Mouse (Mus musculus) stomach, embryonic 14.5 days (tissue): ENCODE measurements at regions not wholly inside any gene's neighbourhood (a gene's known extent, or its start where the extent isn't known, plus 50 kb on each side); places are given as distances from the start of the nearest gene placed in this dataset.
A peak's percentile ranks its signal among the peaks of the same experiment; 100 is the strongest.

ENCODE experiments used
- ATAC-seq: fragments of 200-750 bp; cut with Nextera tagmentation; 2 replicates; pipeline ENCODE4 v1.8.0; 2017; ENCODE audit warnings: low read depth, moderate TSS enrichment; ENCODE audit not compliant: insufficient number of reproducible peaks, insufficient read depth, low FRiP score
- H3K27ac ChIP-seq: fragments of 300-500 bp; sonication (generic); 2 replicates; pipeline ENCODE4 v1.5.1; 2014; ENCODE audit warnings: mild to moderate bottlenecking, low read length, moderate library complexity, mixed read lengths
- H3K27me3 ChIP-seq: fragments of 300-500 bp; sonication (generic); 2 replicates; pipeline ENCODE4 v1.6.1; 2014; ENCODE audit warnings: low read length, control low read depth, mixed read lengths; ENCODE audit not compliant: control insufficient read depth, insufficient read depth
- H3K36me3 ChIP-seq: fragments of 300-500 bp; sonication (generic); 2 replicates; pipeline ENCODE4 v1.6.1; 2014; ENCODE audit warnings: mild to moderate bottlenecking, control low read depth, low read length, moderate library complexity, mixed read lengths; ENCODE audit not compliant: control insufficient read depth, insufficient read depth
- H3K4me1 ChIP-seq: fragments of 300-500 bp; sonication (generic); 2 replicates; pipeline ENCODE4 v1.6.1; 2014; ENCODE audit warnings: low read length, control low read depth, mixed read lengths; ENCODE audit not compliant: control insufficient read depth, insufficient read depth
- H3K4me2 ChIP-seq: fragments of 300-500 bp; sonication (generic); replicated peaks from 2 replicates; pipeline ENCODE4 v1.6.1; 2014; ENCODE audit warnings: low read depth, low read length, control low read depth
- H3K4me3 ChIP-seq: fragments of 300-500 bp; sonication (generic); 2 replicates; pipeline ENCODE4 v1.5.1; 2014; ENCODE audit warnings: low read depth, low read length, control low read depth
- H3K9ac ChIP-seq: fragments of 300-500 bp; sonication (generic); replicated peaks from 2 replicates; pipeline ENCODE4 v1.6.1; 2014; ENCODE audit warnings: low read depth, mild to moderate bottlenecking, control low read depth, low read length, moderate library complexity, mixed read lengths
- H3K9me3 ChIP-seq: fragments of 300-500 bp; sonication (generic); 2 replicates; pipeline ENCODE4 v1.6.1; 2016; ENCODE audit warnings: low read depth, low read length, control low read depth; ENCODE audit not compliant: control insufficient read depth
- WGBS: fragments of 180-500 bp; shearing (Covaris S2); extraction: QIAGEN DNeasy Blood & Tissue Kit; methylation state at CpG from one replicate; pipeline ENCODE4 v1.1.7; 2014; 5-methylcytosine and 5-hydroxymethylcytosine counted together

- Histone ChIP-seq H3K27ac (no peak overlapping the region), H3K9ac (no peak overlapping the region), H3K27me3 (no peaks in the 10 kb centered on the region), H3K4me2 (no peak overlapping the region), H3K4me3 (no peak overlapping the region), H3K36me3 (no peaks in the 10 kb centered on the region), H3K9me3 (no peaks in the 10 kb centered on the region), H3K4me1 (no peaks in the 10 kb centered on the region)
- ATAC-seq: no peak
- 71% methylated on average over 1 of the region's 1 CpGs for WGBS
These were observed 110.5 kb upstream of the Adcy1 start for GRCm38 (mm10) chr11:6952787-6953186.

GRCm38 (mm10) chr11:6951361-6951760 lies 111.9 kb upstream of the Adcy1 start:
- Histone ChIP-seq H3K36me3 (no peaks in the 10 kb centered on the region), H3K9me3 (no peaks in the 10 kb centered on the region), H3K9ac (no peak overlapping the region), H3K4me2 (no peak overlapping the region), H3K4me1 (no peaks in the 10 kb centered on the region), H3K4me3 (no peak overlapping the region), H3K27me3 (no peaks in the 10 kb centered on the region), H3K27ac (no peak overlapping the region)
- no peak for ATAC-seq

- no peak for ATAC-seq
- H3K9me3 ChIP-seq: no peaks in the 10 kb centered on the region
- 63% methylated on average over 2 of the region's 2 CpGs for WGBS
- no peaks in the 10 kb centered on the region for H3K36me3 ChIP-seq
- H3K27ac ChIP-seq: no peak overlapping the region
- no peaks in the 10 kb centered on the region for H3K27me3 ChIP-seq
- H3K4me2 ChIP-seq: no peak overlapping the region
- no peak overlapping the region for H3K4me3 ChIP-seq
- no peak overlapping the region for H3K9ac ChIP-seq
- H3K4me1 ChIP-seq: no peaks in the 10 kb centered on the region
These were observed 111.6 kb upstream of the Gm11983 start for GRCm38 (mm10) chr11:6949051-6949450.

DNA sequence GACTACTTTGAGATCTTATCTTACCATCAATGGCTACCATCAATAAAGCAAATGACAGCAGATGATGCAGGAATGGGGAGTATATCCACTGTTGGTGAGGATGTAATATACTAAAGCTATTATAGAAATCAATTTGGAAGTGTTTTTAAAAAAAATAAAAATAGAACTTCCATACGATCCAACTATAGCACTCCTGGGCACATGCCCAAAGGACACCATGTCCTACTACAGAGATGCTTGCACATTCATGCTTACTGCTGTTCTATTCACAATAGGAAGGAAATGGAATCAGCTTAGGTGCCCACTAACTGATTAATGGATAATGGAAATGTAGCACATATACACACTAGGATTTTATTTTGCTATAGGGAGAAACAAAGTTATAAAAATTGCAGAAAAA lies 96.7 kb upstream of the Gm11983 start:
- H3K4me1 ChIP-seq: no peaks in the 10 kb centered on the region
- WGBS: 97% methylated on average over 1 of the region's 1 CpGs
- H3K36me3 ChIP-seq: no peaks in the 10 kb centered on the region

GRCm38 (mm10) chr11:6926036-6926435 lies 88.6 kb upstream of the Gm11983 start:
- H3K4me1 ChIP-seq: peaks cover 14% of the 10 kb centered on the region; the same call in 1 of the 2 replicates
- H3K9ac ChIP-seq: no peak overlapping the region
- no peaks in the 10 kb centered on the region for H3K27me3 ChIP-seq
- H3K36me3 ChIP-seq: no peaks in the 10 kb centered on the region
- no peaks in the 10 kb centered on the region for H3K9me3 ChIP-seq
- WGBS: 76% methylated on average over 8 of the region's 8 CpGs
- no peak overlapping the region for H3K4me2 ChIP-seq
- no peak overlapping the region for H3K27ac ChIP-seq
- ATAC-seq: no peak
- no peak overlapping the region for H3K4me3 ChIP-seq

More for the DNA sequence above, 96.7 kb upstream of the Gm11983 start:
- Histone ChIP-seq H3K27ac (no peak overlapping the region), H3K27me3 (no peaks in the 10 kb centered on the region), H3K4me3 (no peak overlapping the region), H3K4me2 (no peak overlapping the region), H3K9ac (no peak overlapping the region), H3K9me3 (0 out of 2 replicates have a peak, but pooled peaks cover 7% of the 10 kb centered on the region)
- ATAC-seq: no peak

- H3K9ac ChIP-seq: no peak overlapping the region
- H3K27me3 ChIP-seq: no peaks in the 10 kb centered on the region
- peaks cover 14% of the 10 kb centered on the region; the same call in 1 of the 2 replicates for H3K4me1 ChIP-seq
- no peak for ATAC-seq
- no peaks in the 10 kb centered on the region for H3K9me3 ChIP-seq
- H3K36me3 ChIP-seq: no peaks in the 10 kb centered on the region
- no peak overlapping the region for H3K4me3 ChIP-seq
- peak overlapping the region; percentile 62; the same call in 1 of the 2 replicates for H3K27ac ChIP-seq
- H3K4me2 ChIP-seq: peak overlapping the region; percentile 31; the same call in 1 of the 2 replicates
- 14% methylated on average over 6 of the region's 6 CpGs for WGBS
These were observed 87.0 kb upstream of the Gm11983 start for GRCm38 (mm10) chr11:6924476-6924875.

GRCm38 (mm10) chr11:6923917-6924316 lies 86.5 kb upstream of the Gm11983 start:
- Histone ChIP-seq H3K4me3 (no peak overlapping the region), H3K27ac (peak overlapping the region; percentile 62; the same call in 1 of the 2 replicates), H3K27me3 (no peaks in the 10 kb centered on the region), H3K4me2 (peak overlapping the region; percentile 31; the same call in 1 of the 2 replicates), H3K4me1 (peaks cover 14% of the 10 kb centered on the region; the same call in 1 of the 2 replicates), H3K9me3 (no peaks in the 10 kb centered on the region), H3K36me3 (no peaks in the 10 kb centered on the region), H3K9ac (no peak overlapping the region)
- WGBS: 7% methylated on average over 6 of the region's 6 CpGs
- peak; percentile 78 for ATAC-seq

GRCm38 (mm10) chr11:6918546-6918945 lies 81.1 kb upstream of the Gm11983 start:
- H3K27ac ChIP-seq: no peak overlapping the region
- no peaks in the 10 kb centered on the region for H3K27me3 ChIP-seq
- WGBS: 96% methylated on average over 1 of the region's 1 CpGs
- no peaks in the 10 kb centered on the region for H3K36me3 ChIP-seq
- H3K4me2 ChIP-seq: no peak overlapping the region
- H3K9ac ChIP-seq: no peak overlapping the region
- peaks cover under 1% of the 10 kb centered on the region; the same call in 1 of the 2 replicates for H3K4me1 ChIP-seq
- H3K9me3 ChIP-seq: no peaks in the 10 kb centered on the region
- H3K4me3 ChIP-seq: no peak overlapping the region
- ATAC-seq: no peak

DNA sequence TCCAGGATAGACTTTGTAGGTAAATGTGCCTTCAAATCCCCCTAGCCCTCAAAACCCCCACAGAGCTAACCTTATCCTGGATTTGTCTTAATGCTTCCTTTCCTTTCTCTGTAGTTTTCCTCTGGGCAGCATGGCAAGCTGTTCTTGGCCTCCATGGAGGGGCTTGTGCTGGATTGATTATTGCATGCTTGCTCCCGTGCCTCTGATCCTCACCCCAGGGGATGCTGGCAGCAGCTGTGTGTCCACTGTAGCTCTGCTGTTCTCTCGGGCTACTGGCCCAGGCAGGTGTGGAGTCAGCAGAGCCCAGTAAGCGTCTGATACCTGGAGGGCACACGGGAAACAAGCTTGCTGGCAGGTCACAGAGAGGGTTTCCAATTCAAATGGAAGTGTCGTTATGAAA lies 68.2 kb upstream of the Gm11983 start:
- Histone ChIP-seq H3K4me3 (no peak overlapping the region), H3K9ac (no peak overlapping the region), H3K36me3 (no peaks in the 10 kb centered on the region), H3K9me3 (no peaks in the 10 kb centered on the region), H3K4me2 (no peak overlapping the region), H3K27me3 (no peaks in the 10 kb centered on the region), H3K27ac (no peak overlapping the region), H3K4me1 (peaks cover 3% of the 10 kb centered on the region; the same call in 1 of the 2 replicates)
- 56% methylated on average over 5 of the region's 5 CpGs for WGBS
- ATAC-seq: no peak
